Mouse (Mus musculus) adrenal gland, postnatal 0 days (tissue): ENCODE results near the gene Gm3336. TPM values are rescaled to one million over a fixed set of nuclear protein-coding genes. Genes with fewer than 3 reads are reported as not detected.

ENCODE experiments used
- polyA plus RNA-seq: library from polyadenylated mRNA; unstranded; fragments of >200 nt; fragmentation: Nextera tagmentation; extraction: Ambion mirVana; gene quantifications from 2 replicates; pipeline ENCODE4 v1.2.1, GENCODE M21; 2015

Gm3336 gene
- polyA plus RNA-seq = 0.17 and 0.50 TPM in 2 replicates

GRCm38 (mm10) chr8:70718297-70718696 lies at the start of gene Gm3336:
Gene Gm3336, plus strand, starts transcription at chr8:70718543.

DNA sequence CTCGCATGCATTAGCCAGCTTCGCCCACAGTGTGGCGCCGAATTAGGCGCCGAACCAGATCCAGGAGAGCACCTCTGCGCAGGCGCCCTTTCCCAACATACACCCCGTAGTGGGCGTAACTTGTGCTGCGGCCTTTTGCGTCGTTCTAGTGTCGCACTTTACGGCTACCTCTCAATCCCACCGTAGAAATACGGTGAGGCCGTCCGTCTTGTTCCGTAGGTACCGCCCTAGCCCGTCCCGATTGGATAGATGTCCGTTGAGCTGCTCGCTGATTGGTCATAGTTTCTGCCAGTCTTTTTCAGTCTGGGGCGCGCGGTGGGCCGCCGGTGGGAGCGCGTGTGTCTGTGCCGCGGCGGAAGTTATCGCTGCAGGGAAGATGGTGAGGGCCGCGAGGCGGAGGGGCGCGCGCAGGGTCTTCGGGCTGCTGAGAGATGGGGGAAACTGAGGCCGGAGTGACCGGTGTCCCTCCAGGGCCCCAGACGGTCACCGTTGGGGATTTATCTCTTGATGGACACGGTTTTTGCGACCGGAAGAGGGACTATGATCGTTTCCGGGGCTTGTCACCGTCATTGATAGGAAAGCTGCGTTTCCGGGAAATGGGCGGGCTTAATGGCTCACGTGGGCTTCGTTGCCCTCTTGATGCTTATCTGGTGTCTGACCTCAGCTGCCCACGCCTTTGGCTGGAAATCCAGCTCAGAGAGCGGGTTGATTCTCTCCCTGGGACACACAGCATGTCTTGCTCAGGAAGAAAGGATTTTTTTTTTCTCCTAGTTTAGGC lies 45.1 kb upstream of the Gm3336 start, which contains the start of gene Lsm4:
Lsm4 (plus strand) TSS at position 170 of the 778 bp plus-strand sequence.

DNA sequence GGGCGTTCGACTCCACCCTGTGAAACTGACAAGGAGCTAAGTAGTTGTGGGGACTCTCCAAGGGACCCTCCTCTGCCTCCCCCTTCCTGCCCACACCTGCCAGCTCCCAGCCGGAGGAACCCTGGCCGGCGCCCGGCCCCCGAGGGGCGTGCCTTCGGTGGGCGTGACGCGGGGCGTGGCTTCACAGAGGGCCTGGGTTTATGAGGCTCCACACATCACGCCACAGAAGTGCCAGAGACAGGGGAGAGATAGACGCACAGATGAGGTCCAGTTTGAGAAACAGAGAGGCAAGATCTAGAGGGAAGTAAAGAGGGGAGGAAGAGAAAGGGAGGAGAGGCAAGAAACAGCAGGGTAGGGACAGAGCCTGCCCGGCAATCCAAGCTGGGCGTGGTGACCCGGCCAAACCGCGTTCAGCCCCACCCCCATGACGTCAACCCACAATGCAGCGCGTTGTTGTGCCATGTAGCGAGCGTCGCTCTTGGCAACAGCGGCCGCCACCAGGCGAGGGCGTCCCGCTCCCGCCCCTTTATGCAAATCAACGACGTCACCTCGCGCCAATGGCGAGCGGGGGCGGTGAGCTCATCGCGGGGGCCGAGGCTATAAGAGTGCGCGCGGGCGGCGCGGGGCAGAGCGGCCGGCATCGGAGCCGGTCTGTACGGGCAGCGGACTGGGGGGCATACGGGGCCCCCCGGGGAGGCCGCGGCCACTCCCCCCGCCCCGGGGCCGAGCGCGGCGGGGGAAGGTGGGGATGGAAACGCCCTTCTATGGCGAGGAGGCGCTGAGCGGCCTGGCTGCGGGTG lies 19.8 kb upstream of the Gm3336 start, which contains the start of gene Jund:
Jund (plus strand) TSS at position 640 of the 800 bp plus-strand sequence.

GRCm38 (mm10) chr8:70703287-70703686 lies 15.1 kb upstream of the Gm3336 start, which contains the start of gene Iqcn:
Gene Iqcn, plus strand, starts transcription at chr8:70703457.

GRCm38 (mm10) chr8:70723486-70724210 lies 5.3 kb downstream of the Gm3336 start, which contains the start of gene Pde4c:
Gene Pde4c, plus strand, starts transcription at chr8:70723720.

GRCm38 (mm10) chr8:70754043-70754870 lies 35.9 kb downstream of the Gm3336 start, which contains the start of gene Rab3a:
Gene Rab3a, plus strand, starts transcription at chr8:70754679.

GRCm38 (mm10) chr8:70760775-70761406 lies 42.5 kb downstream of the Gm3336 start, which contains the start of gene Mpv17l2:
Gene Mpv17l2, minus strand, starts transcription at chr8:70760946.

Other genes starting within 250 kb of the Gm3336 start
- gene Klhl26, start 241.6 kb upstream of the Gm3336 start, polyA plus RNA-seq = 14.9 and 21.4 TPM in 2 replicates
- gene Tmem59l, start 231.2 kb upstream of the Gm3336 start, polyA plus RNA-seq = 12.5 and 16.1 TPM in 2 replicates
- gene Crlf1, start 225.4 kb upstream of the Gm3336 start, polyA plus RNA-seq = 0.79 and 2.8 TPM in 2 replicates
- 186 and 214 TPM in 2 replicates for gene Rex1bd, start 211.8 kb upstream of the Gm3336 start, polyA plus RNA-seq
- gene Uba52, start 207.7 kb upstream of the Gm3336 start, polyA plus RNA-seq = 813 and 866 TPM in 2 replicates
- gene Fkbp8, start 190.8 kb upstream of the Gm3336 start, polyA plus RNA-seq = 271 and 313 TPM in 2 replicates
- 62.6 and 81.0 TPM in 2 replicates for gene Kxd1, start 190.6 kb upstream of the Gm3336 start, polyA plus RNA-seq
- 10.6 and 15.9 TPM in 2 replicates for gene Ell, start 179.1 kb upstream of the Gm3336 start, polyA plus RNA-seq
- gene Isyna1, start 124.2 kb upstream of the Gm3336 start, polyA plus RNA-seq = 85.1 and 85.8 TPM in 2 replicates
- gene Ssbp4, start 109.7 kb upstream of the Gm3336 start, polyA plus RNA-seq = 127 and 131 TPM in 2 replicates
- 4.8 and 5.1 TPM in 2 replicates for gene Lrrc25, start 102.4 kb upstream of the Gm3336 start, polyA plus RNA-seq
- 0.72 and 1.8 TPM in 2 replicates for gene Gdf15, start 86.1 kb upstream of the Gm3336 start, polyA plus RNA-seq
- gene Pgpep1, start 58.2 kb upstream of the Gm3336 start, polyA plus RNA-seq = 45.9 and 87.4 TPM in 2 replicates
- gene Lsm4, start 45.3 kb upstream of the Gm3336 start, polyA plus RNA-seq = 186 and 193 TPM in 2 replicates
- 136 and 140 TPM in 2 replicates for gene Jund, start 19.6 kb upstream of the Gm3336 start, polyA plus RNA-seq
- gene Iqcn, start 15.1 kb upstream of the Gm3336 start, polyA plus RNA-seq = 0.04 and 0.05 TPM in 2 replicates
- 0.05 and 0.72 TPM in 2 replicates for gene Pde4c, start 5.2 kb downstream of the Gm3336 start, polyA plus RNA-seq
- 62.7 and 85.6 TPM in 2 replicates for gene Rab3a, start 36.1 kb downstream of the Gm3336 start, polyA plus RNA-seq
- 97.0 and 178 TPM in 2 replicates for gene Mpv17l2, start 42.4 kb downstream of the Gm3336 start, polyA plus RNA-seq
- gene Pik3r2, start 58.2 kb downstream of the Gm3336 start, polyA plus RNA-seq = 28.8 and 38.7 TPM in 2 replicates
- 7.7 and 11.8 TPM in 2 replicates for gene Mast3, start 86.5 kb downstream of the Gm3336 start, polyA plus RNA-seq
- gene Il12rb1, start 89.9 kb downstream of the Gm3336 start, polyA plus RNA-seq = 0.18 and 0.20 TPM in 2 replicates
- 7.9 TPM in 2 replicates for gene Arrdc2, start 121.2 kb downstream of the Gm3336 start, polyA plus RNA-seq
- 0.49 and 1.3 TPM in 2 replicates for gene Kcnn1, start 144.7 kb downstream of the Gm3336 start, polyA plus RNA-seq
- 63.0 and 64.4 TPM in 2 replicates for gene Ccdc124, start 155.4 kb downstream of the Gm3336 start, polyA plus RNA-seq
- 0.40 and 0.96 TPM in 2 replicates for gene Slc5a5, start 174.2 kb downstream of the Gm3336 start, polyA plus RNA-seq
- 5,087 and 7,211 TPM in 2 replicates for gene Rpl18a, start 178.9 kb downstream of the Gm3336 start, polyA plus RNA-seq
- 25.8 and 27.4 TPM in 2 replicates for gene Map1s, start 187.4 kb downstream of the Gm3336 start, polyA plus RNA-seq